Mouse (Mus musculus): ENCODE data around the gene Gm20517.
A peak's percentile ranks its signal among the peaks of the same experiment; 100 is the strongest.

Gm20517 gene

DNA sequence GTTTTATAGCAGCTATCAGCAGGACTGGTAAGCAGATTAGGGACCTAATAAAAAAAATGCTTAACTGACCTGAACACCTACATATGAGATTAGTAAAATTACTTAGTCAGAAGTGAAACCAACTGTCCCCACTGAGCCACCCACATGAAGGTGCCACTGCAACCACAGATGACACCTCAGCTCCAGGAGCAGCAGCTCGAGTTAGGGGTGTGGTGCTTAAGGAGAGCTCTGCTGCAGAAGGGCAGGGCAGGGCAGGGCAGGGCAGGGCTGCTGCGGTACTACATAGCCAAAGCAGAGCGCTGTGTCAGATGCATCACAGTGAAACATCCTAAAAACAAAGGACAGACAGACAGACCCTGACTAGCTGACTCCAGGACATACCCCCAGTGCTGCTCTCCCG is 71.4 kb downstream of the Gm20517 start:
- no peak for DNase-seq

DNA sequence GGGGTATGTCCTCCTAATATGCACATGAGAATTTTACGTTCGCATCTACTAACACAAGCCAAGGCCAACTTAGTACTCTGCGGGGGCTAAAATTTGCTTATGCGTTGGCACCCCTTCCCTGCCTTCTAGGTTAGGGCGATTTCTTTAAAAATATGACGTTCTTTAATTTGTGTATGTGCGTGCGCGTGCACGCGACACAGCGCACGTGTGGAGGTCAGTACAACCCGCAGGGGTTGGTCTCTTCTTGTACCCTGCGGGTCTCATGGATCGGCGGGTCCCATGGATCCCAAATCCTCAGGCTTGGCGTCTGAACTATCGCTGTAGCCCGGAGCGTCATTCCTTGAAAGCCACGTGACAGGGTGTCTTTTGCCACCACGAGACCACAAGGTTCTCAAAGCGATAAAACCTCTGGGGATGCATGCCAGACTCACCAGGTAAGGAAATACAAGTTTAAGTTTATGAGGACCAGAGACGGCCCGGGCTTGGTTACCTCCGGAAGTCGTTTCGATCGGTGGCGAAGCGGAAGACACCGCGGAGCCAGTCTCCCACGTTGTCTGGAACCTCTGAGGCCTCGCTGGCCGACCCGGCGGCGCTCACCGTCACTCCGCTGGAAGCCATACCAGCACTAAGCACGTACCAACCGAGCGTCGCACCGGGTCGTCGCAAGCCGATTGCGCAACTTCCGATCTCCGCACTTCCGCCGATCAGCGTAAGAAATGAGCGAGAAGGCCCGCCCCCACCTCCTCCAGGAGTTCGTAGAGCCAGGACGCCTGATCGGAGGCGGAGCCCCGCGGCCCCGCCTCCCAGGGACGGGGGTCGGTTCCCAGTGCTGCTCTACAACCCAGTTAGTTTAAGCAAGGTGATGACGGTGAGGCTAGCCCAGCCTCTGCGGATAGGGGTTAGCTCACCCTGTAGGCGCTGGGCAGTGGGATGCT is 76.3 kb downstream of the Gm20517 start:
- peak; percentile 92 for DNase-seq

DNA sequence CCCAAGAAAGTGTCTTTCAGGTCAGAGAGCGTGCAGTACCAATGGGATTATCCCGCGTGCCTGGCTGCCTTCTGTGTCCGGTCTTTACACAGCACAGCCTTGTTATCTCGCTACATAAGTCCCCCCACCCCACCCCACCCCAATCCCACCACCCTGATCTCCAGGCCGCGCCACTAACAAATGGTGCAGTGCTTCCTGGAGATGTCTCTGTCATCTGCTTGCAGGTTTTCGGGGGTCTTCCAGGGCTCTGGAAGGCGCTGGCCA is 76.9 kb downstream of the Gm20517 start, which contains the start of gene Tomm6:
Gene Tomm6 (minus strand): TSS at position 43 of the 264 bp plus-strand sequence.
- DNase-seq = no peak

DNA sequence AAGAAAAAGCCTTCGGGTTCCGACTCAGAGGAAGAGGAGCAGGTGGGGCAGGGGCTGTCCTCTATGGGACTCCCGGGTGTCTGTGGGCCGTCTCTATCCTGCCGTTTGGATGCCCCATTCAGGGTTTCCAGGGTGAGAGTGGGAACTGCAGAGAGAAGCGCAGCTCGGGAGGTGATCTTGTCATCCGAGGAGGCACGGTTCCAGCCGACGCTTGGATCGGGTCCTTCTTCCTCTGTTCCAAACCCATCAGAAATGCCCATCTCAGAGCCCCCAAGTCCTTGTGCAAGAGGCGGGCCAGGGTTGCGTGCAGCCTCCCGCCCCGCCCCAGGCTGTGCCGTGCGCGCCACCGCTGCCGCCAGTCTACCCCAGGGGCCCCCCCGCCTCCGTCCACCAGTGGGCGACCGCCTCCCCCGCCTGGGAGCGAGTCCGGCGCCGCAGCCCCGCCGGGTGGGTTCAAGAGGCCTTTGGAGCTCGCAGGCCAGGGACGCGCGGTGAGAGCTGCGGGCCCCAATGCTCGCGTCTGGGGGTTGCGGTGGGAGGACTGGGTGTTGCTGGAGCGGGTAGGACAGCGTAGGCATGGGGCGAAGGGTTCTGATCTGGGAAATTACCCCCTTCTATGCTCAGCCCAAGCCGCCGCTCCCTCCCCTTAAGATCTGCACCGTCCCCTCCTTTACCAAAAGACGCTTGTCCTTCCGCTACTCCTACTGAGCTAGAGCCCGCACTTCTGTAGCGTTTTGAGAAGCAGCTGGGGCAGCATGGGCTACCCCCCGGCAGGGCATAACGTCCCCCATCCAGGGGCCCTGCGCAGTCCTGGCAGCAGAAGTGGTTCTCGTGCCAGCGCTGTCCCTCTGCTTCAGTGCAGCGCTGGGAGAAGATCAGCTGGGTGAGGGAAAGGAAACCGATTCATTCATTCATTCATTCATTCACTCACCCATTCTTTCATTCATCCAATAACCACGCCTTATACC is 77.5 kb downstream of the Gm20517 start, which contains the start of gene Frs3:
Gene Frs3 (plus strand): TSS at position 423 of the 968 bp plus-strand sequence.
- peak; percentile 57 for DNase-seq

DNA sequence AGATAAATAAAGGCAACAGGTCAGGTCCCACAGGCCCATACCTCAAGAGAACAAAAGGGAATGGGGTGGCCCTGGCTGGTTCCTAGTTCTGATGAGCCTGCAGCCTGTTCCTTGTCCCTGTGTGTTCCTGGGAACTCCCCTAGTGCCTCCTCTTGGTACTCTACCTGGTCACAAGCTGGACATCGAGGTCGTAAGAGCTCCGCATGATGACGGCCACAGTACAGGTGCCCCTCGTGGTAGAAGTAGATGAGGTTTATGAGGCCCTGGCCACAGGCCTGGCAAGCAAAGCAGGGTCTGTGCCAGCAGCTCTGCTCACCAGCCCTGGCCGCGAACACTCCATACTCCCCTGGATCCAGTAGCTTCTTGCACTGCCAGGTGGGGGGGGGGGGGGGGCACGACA is 78.5 kb downstream of the Gm20517 start:
- no peak for DNase-seq

DNA sequence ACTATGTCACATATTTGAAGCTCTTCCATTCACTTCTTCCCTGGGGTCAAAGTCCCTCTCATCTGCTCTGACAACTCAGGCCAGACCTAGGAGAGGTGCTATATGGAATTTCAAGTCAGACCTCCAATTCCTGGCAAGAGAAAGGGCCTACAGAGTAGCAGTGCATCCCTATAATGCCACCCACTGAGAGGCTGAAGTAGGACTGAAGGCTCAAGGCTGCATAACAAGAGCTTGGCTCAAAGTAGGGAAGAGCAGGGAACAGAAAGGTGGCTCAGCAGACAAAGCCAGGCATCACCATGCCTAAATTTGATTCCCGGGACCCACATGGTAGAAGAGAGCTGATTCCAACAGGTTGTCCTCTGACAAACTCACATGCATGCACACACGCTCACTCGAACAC is 80.3 kb downstream of the Gm20517 start:
- DNase-seq = no peak

DNA sequence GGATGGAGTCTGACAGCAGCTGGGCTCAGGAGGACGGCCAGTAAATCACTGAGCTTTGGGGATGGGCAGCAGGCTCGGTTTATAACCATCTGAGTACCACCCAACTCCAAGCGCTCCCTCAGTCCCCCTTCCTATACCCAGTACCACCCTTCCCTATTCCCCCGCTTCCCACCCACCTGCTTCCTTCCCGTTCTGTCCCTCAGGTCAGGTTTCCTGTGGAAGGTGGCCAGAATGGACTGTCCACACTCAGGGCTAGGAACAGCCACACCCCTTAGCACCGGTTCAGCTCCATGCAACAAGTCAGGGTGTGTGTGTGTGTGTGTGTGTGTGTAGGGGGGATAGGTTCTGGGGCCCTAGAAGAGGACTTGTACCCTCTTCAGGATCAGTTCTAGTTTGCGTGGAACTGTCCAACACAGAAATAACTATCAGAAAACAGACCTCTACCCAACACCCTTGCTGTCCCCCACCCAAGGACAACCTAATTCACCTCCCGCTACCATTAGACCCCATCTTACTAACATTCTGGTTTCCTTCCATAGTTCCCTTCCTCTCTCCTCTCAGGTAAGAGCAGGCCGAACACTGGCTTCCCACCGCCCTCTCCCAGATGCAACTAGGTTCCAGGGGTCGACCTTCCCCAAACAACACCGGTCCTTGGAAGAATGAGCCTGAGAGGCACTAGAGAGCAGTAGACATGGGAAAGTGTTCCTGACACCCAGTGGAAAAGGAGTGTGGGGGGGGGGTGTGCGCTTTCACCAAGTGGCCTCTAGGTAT is 82.5 kb downstream of the Gm20517 start:
- no peak for DNase-seq

DNA sequence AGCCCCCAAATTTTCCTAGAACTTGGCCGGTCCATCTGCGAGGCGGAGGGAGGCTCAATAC is 82.9 kb downstream of the Gm20517 start, which contains the start of gene Gm21981:
Gene Gm21981 (minus strand): TSS at position 14 of the 61 bp plus-strand sequence.
- no peak for DNase-seq

DNA sequence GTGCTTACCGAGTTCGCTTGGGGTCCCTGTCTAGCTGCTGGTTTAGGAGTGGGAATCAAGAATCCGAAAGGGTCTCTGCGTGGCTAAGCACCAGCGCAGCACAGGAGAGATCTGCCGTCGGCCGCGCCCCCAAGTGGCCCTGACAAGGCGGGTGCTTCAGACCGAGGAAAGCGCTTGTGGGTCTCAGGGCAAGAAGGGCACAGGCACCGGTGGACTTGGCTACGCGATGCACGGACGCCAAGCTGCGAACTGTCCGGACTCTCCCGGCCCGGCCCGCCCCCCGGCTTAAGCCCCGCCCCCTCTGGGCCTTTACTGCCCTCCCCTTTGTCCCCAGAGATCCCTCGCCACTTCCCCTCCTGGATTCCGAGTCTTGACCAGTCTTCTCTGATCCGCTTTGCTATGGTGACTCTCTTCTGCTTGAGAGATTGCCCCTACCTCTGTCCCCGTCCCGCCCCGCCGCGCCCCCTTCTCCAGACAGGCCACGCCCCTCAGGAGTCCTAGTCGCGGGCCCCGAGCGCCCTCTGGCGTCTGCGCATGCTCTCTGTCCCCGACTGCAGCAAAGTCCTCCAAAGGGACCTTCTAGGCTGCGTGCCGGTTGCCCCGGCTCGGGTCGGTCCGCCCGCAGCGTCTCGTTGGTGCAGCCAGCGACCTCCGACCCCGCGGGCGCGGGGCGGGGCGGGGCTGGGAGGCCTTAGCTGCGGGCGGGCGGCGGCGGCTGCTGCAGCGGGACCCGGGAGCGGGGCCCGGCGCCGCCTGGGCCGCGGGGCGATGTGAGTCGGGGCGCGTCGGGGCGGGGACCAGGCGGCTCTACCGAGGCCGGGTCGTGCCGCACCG is 83.3 kb downstream of the Gm20517 start, which contains the start of gene Prickle4:
Gene Prickle4 (minus strand): TSS at position 234 of the 834 bp plus-strand sequence.
- peak; percentile 97 for DNase-seq

DNA sequence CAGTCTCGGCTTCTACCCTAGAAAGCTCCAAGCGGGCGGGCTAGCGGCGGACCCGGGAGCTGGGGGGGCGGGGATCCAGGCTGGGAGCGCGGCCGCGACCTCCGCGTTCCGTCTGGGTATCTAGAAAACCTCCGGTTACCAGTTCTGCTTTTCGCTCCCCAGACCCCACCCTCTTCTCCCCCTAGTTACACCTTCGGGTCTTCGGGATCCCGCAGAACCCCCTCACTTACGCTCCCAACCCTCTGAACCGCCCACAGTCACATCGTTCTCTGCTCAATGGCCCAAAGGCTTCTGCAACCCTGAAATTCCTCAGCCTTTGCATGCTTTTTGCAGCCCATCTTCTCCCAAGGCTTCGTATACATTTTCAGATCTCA is 83.9 kb downstream of the Gm20517 start:
- DNase-seq = no peak

DNA sequence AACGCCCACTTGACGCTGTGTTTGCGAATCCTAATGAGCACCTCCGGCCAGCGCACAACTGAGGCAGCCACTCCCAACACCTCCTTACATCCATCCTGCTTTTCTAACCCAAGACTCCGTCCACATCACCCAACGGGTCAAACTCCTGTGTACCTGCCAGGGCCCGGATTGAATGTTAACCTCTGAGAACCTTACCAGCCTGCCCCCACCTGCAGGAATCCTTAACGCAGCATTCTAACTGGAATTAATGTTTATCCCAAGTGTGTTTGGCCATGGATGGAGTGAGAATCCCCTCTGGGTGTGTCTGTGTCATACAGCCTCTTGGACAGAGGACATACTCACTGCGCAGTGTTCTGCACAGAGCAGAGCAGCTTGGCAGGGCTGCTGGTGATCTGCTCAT is 86.8 kb downstream of the Gm20517 start:
- DNase-seq = no peak

DNA sequence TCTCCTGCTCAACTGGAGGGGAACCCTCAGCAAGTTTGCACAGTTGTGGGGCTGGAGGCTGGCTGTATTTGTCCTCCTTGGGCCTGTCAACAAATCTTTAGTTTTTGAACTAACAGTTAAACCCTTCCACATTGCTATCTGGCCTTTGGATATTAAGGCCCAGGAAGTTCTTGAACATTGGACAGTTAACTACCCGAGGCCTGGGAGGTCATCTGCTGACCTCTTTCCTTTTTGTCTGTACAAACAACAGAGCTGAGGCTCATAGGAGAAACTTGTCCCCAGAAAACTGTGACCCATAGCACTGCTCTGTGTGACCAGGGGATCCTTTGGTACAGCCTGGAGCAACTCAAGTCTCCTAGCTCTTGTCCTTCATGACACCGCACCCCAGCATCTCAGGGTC is 87.7 kb downstream of the Gm20517 start:
- no peak for DNase-seq

DNA sequence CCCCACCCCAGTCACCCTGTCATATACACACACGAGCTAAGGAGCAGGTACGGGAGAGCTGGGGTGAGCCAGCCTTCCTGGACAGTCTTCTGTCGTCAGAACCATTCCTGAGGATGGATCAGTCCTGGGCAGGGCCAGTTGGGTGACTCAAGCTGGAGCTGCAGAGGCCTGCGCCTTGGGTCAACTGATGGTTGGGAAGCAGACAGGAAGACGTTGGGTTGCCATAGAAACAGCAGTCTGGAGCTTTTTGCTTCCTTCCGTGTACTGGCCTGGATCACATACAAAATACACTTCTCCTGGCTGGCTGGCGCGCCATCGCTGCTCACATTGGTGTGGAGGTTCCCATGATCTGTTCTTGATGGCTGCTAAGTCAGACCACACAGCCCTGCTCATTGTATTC is 90.4 kb downstream of the Gm20517 start:
- no peak for DNase-seq

DNA sequence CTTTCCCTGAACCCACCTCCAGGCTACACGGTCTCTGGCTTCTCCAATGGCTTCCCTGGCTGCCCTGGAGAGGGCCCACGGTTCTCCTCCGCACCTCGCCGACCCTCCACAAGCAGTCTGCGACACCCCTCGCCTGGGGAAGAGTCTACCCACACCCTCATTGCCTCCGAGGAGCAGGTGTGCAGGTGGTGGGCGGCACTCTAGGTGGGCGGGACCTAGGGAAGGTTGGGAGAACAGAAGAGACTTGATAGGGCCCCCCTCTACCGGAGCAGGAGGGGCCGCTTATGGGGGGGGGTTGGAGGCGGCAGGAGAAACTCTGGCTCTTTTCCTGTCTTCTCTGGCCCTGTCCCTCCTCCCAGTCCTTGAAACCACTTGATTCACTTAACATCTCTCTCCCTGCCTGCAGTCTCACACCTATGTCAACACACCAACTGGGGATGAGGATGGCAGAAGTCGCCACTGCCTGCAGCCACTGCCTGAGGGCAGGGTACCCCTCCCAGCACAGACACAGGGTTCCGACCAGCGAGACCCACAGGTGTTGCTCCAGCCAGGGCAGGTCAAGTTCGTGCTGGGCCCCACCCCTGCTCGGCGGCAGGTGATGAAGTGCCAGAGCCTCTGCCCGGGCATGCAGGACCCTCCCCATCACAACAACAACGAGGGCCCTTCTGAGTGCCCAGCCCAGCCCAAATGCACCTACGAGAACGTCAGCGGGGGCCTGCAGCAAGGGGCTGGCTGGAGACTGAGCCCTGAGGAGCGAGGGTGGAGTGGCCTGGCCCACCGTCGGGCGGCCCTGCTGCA is 91.4 kb downstream of the Gm20517 start:
- DNase-seq = no peak

DNA sequence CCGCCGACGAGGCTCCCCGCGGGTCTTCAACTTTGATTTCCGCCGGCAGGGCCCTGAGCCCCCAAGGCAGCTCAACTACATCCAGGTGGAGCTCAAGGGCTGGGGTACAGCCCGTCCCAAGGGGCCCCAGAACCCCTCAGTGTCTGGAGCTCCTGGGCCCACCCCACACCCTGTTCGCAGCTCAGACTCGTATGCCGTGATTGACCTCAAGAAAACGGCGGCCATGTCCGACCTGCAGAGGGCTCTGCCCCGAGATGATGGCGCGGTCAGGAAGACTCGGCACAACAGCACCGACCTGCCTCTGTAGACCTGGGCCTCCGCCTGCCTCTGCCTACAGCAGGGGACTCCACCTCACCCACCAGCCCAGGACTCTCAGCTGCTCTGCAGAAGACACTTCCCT is 92.2 kb downstream of the Gm20517 start:
- DNase-seq = no peak

DNA sequence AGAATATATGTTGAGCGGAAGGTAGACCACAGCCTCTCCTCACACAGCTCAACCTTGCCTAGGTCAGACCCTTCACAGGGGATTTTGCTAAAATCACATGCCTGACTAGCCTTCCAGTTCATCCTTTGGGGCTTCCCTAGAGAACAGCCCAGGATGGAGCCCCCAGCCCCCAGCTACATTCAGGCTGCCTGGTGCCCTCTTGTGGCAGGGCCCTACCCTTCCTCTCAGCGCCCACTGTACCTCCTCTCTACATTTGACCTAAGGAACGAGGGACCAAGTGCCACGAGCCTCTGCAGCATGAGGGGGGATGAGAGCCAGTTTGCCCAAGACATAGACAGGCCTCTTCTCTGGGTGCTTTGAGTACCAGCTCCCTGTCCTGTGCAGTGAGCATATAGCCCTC is 93.3 kb downstream of the Gm20517 start:
- peak; percentile 23 for DNase-seq

DNA sequence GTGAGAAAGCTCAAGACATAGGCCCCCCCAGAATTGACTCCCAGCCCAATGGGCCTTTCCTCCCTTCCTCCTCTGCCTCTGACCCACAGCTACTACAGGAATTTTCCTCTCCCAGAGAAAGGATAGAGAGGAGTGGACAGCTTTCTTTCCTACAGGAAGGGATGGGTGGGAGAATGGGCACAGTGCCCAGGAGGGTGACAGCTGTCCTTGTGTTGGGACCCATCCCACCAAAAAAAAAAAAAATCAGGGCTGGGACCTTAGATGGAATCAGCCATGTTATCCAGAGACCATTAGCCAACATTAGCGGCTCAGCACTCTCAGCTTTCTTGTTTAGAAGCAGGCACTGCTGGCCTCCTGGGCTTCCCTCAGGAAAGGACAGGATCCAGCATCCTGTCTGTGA is 94.8 kb downstream of the Gm20517 start:
- DNase-seq = no peak

DNA sequence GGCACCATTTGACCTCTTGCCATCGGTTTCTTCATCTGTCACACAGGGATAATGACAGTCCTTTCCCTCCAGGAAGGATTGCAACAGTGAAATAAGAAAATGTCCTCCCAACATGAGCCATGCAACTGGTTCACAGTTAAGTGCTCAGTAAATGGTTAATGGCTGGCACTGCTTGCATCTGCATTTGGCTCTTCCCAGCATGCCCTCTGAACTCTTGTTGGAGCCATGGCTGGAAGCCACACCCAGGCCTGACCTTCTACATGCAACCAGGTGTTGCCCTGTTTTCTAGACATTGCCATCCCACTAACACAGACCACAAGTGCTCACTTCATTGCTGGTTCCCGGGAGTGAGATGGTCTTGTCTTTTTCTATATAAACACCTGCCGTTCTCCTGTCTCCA is 96.6 kb downstream of the Gm20517 start:
- no peak for DNase-seq

DNA sequence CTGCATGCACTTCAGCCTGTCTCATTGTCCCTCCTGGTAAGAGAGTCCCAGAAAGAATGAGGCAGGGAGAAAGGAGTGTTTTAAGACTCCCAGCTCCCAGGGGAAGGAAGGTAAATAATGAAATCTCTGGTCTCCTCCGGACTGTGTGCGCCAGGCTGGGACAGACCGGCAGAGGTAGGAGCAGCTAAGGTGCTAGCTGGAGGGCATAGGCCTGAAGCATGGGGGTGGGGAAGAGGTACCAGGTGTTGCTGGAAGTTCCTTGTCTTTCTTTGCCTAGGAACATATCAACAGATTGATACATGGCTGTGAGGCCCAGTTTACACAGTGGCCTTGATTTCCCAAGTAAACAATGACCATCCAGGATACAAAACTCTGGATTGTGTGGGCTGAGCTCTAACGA is 97.6 kb downstream of the Gm20517 start:
- no peak for DNase-seq

DNA sequence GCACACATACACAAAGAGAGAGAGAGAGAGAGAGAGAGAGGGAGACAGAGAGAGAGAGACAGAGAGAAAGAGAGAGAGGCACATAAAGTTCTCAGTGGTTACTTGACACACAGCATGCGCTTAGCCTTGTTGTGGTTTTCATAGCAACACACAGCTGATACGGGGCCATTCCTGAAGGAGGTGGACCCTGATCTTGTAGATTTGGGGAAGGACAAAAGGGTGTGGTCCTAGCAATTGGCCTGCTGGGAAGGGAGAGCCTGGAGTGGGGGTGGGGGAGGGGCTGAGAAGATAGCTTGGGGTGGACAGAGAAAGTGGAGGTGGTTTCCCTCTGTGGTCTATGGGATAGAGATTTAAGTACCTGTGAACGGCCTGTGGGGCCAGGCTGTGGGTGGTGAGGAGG is 98.6 kb downstream of the Gm20517 start:
- no peak for DNase-seq

DNA sequence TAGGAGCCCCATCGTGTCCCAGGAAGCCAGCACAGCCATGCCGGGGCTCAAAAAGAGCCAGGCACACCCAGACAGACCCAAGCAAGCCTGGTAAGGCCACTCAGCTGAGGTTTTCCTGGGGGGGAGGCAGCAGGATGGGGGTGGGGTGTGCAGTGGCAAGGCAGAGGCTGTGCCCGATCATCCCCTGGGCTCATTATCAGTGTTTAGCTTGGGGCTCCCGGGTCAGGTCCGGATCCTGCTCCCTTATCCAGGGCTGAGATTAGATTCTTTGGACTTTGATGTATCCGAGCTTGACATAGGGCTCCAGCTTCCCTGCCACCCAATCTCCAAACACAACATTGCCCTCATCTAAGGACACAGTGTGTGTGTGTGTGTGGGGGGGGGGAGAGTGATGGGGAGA is 100.5 kb downstream of the Gm20517 start:
- DNase-seq = no peak
